ENCODE assay signal across 8 mouse cellular contexts in genomic region chr7:30363344-30363738, GRCm38 (mm10). TPM values are rescaled to one million over a fixed set of nuclear protein-coding genes. Genes with fewer than 3 reads are reported as not detected.
A peak's percentile ranks its signal among the peaks of the same experiment; 100 is the strongest.
DNase-seq lines count a peak whose midpoint lies in the region; ATAC-seq and TF ChIP-seq lines count a peak whose summit lies in the region.

No protein-coding gene starts in this region.

- WGBS in cerebellum, adult 2 months, result 18% methylated on average over 6 of the region's 6 CpGs
- WGBS in neural tube, embryonic 11.5 days, result 63% methylated on average over 6 of the region's 6 CpGs
- WGBS in liver, embryonic 14.5 days (ENCODE audit: insufficient replicate concordance), result 62% methylated on average over 6 of the region's 6 CpGs

- TF ChIP-seq EP300 in liver, embryonic 14.5 days (IDR thresholded peaks at IDR 0.05; ENCODE audit: low read depth), result no peak

- H3K4me3 ChIP-seq in cerebellum, adult 2 months (replicated peaks; ENCODE audit: insufficient read depth, low read depth, low read length), result peak overlapping the region; percentile 85
- peak overlapping the region; percentile 81 for H3K4me3 ChIP-seq in neural tube, embryonic 11.5 days (ENCODE audit: low read depth, low read length)
- H3K4me3 ChIP-seq in liver, embryonic 14.5 days (ENCODE audit: insufficient read depth in 1 of 2, low read depth in 2 of 2, low read length in 2 of 2), result no peak overlapping the region; a peak in 1 of 4 replicates

- no peak for ATAC-seq in neural tube, embryonic 11.5 days (ENCODE audit: insufficient read depth, low FRiP score, low TSS enrichment)
- no peak for ATAC-seq in liver, embryonic 14.5 days (ENCODE audit: insufficient read depth)

- H3K4me1 ChIP-seq in cerebellum, adult 2 months (ENCODE audit: control insufficient read depth, insufficient read depth, low read length), result peaks cover 34% of the 10 kb centered on the region
- peaks cover 15% of the 10 kb centered on the region; the same call in 1 of the 2 replicates for H3K4me1 ChIP-seq in neural tube, embryonic 11.5 days (ENCODE audit: control insufficient read depth, insufficient read depth, low read length)
- H3K4me1 ChIP-seq in liver, embryonic 14.5 days (replicated peaks; ENCODE audit: control insufficient read depth in 2 of 2, insufficient read depth in 2 of 2, low read length in 1 of 2), result no peaks in the 10 kb centered on the region

- peak overlapping the region; percentile 79 for H3K4me2 ChIP-seq in neural tube, embryonic 11.5 days (ENCODE audit: low read depth)
- H3K4me2 ChIP-seq in liver, embryonic 14.5 days (ENCODE audit: low read depth), result peak overlapping the region; percentile 52; the same call in 1 of the 2 replicates

- no peak for TF ChIP-seq CTCF in cerebellum, adult 2 months (IDR thresholded peaks at IDR 0.05; ENCODE audit: borderline replicate concordance, insufficient read depth, low read depth, low read length)
- TF ChIP-seq CTCF in liver, embryonic 14.5 days (IDR thresholded peaks at IDR 0.05; ENCODE audit: low read depth), result no peak

- no peak for DNase-seq in cerebellum, adult 2 months
- no peak for DNase-seq in cerebellum, postnatal 36 days
- no peak for DNase-seq in neural tube, embryonic 11.5 days (ENCODE audit: low spot score)
- DNase-seq in neural tube, embryonic 10.5 days (ENCODE audit: extremely low spot score, low spot score), result no peak
- DNase-seq in liver, embryonic 14.5 days (ENCODE audit: low read depth in 3 of 3, low spot score in 3 of 3), result no peak
- DNase-seq in right cerebral cortex, postnatal 36 days (ENCODE audit: low spot score in 2 of 2), result no peak
- no peak for DNase-seq in thymus, postnatal 4 days
- no peak for DNase-seq in spleen, postnatal 10 days (ENCODE audit: low spot score in 2 of 2)

- H3K9ac ChIP-seq in neural tube, embryonic 11.5 days (ENCODE audit: low read length), result peak overlapping the region; percentile 93; the same call in 1 of the 2 replicates
- no peak overlapping the region for H3K9ac ChIP-seq in liver, embryonic 14.5 days (replicated peaks)

- peak overlapping the region; percentile 80 for H3K27ac ChIP-seq in cerebellum, adult 2 months (ENCODE audit: insufficient read depth, low read length)
- no peak overlapping the region for H3K27ac ChIP-seq in neural tube, embryonic 11.5 days (ENCODE audit: low read depth, low read length)
- no peak overlapping the region for H3K27ac ChIP-seq in liver, embryonic 14.5 days

- no peak for TF ChIP-seq POLR2A in cerebellum, adult 2 months (IDR thresholded peaks at IDR 0.05; ENCODE audit: borderline replicate concordance, insufficient read depth, low read length)

- no peaks in the 10 kb centered on the region; the same call in 1 of the 2 replicates for H3K36me3 ChIP-seq in neural tube, embryonic 11.5 days (ENCODE audit: control insufficient read depth, insufficient read depth, low read length)
- H3K36me3 ChIP-seq in liver, embryonic 14.5 days (replicated peaks; ENCODE audit: control insufficient read depth, insufficient read depth, low read depth), result no peaks in the 10 kb centered on the region

- H3K9me3 ChIP-seq in neural tube, embryonic 11.5 days (ENCODE audit: control insufficient read depth, low read length), result no peaks in the 10 kb centered on the region
- no peaks in the 10 kb centered on the region for H3K9me3 ChIP-seq in liver, embryonic 14.5 days (ENCODE audit: control insufficient read depth, low read length)

- no peaks in the 10 kb centered on the region for H3K27me3 ChIP-seq in cerebellum, adult 2 months (ENCODE audit: control insufficient read depth, insufficient read depth, low read length)
- H3K27me3 ChIP-seq in neural tube, embryonic 11.5 days (ENCODE audit: control insufficient read depth, insufficient read depth, low read length), result no peaks in the 10 kb centered on the region
- H3K27me3 ChIP-seq in liver, embryonic 14.5 days (ENCODE audit: control insufficient read depth, insufficient read depth, low read length), result peaks cover 9% of the 10 kb centered on the region

RNA-seq across cellular contexts. Expression of gene Lrfn3, which starts 0.8 kb away (rescaled TPM):
- 20.4 and 22.1 TPM in 2 replicates for polyA plus RNA-seq in cerebellum, adult 2 months (2012; rRNA removed)
- 6.3 TPM in 2 replicates for polyA plus RNA-seq in neural tube, embryonic 11.5 days (2014; fragmentation: Nextera tagmentation; extraction: Ambion mirVana)
- 1.4 and 1.7 TPM in 2 replicates for polyA plus RNA-seq in liver, embryonic 14.5 days (2012; rRNA removed)
- 0.79 and 1.2 TPM in 2 replicates for polyA plus RNA-seq in liver, embryonic 14.5 days (2014; fragmentation: Nextera tagmentation; extraction: Ambion mirVana)

RNA-seq across cellular contexts. Expression of gene Sdhaf1, which starts 39.6 kb away (rescaled TPM):
- 21.9 and 23.8 TPM in 2 replicates for polyA plus RNA-seq in cerebellum, adult 2 months (2012; rRNA removed)
- polyA plus RNA-seq in neural tube, embryonic 11.5 days (2014; fragmentation: Nextera tagmentation; extraction: Ambion mirVana), result 23.1 and 26.5 TPM in 2 replicates
- polyA plus RNA-seq in liver, embryonic 14.5 days (2012; rRNA removed), result 3.8 and 5.1 TPM in 2 replicates
- 6.7 and 7.0 TPM in 2 replicates for polyA plus RNA-seq in liver, embryonic 14.5 days (2014; fragmentation: Nextera tagmentation; extraction: Ambion mirVana)

RNA-seq across cellular contexts. Expression of gene E130208F15Rik, which starts 41.8 kb away (rescaled TPM):
- 0.57 and 0.73 TPM in 2 replicates for polyA plus RNA-seq in cerebellum, adult 2 months (2012; rRNA removed)
- polyA plus RNA-seq in neural tube, embryonic 11.5 days (2014; fragmentation: Nextera tagmentation; extraction: Ambion mirVana), result not detected in 2 replicates
- polyA plus RNA-seq in liver, embryonic 14.5 days (2012; rRNA removed), result 0.11 and 0.19 TPM in 2 replicates
- not detected in 2 replicates for polyA plus RNA-seq in liver, embryonic 14.5 days (2014; fragmentation: Nextera tagmentation; extraction: Ambion mirVana)

RNA-seq across cellular contexts. Expression of gene Syne4, which starts 48.7 kb away (rescaled TPM):
- polyA plus RNA-seq in cerebellum, adult 2 months (2012; rRNA removed), result 63.4 and 63.8 TPM in 2 replicates
- 16.6 and 18.1 TPM in 2 replicates for polyA plus RNA-seq in neural tube, embryonic 11.5 days (2014; fragmentation: Nextera tagmentation; extraction: Ambion mirVana)
- 11.1 and 12.0 TPM in 2 replicates for polyA plus RNA-seq in liver, embryonic 14.5 days (2012; rRNA removed)
- 7.0 and 7.6 TPM in 2 replicates for polyA plus RNA-seq in liver, embryonic 14.5 days (2014; fragmentation: Nextera tagmentation; extraction: Ambion mirVana)

RNA-seq across cellular contexts. Expression of gene Tyrobp, which starts 50.2 kb away (rescaled TPM):
- 23.5 and 32.5 TPM in 2 replicates for polyA plus RNA-seq in cerebellum, adult 2 months (2012; rRNA removed)
- polyA plus RNA-seq in neural tube, embryonic 11.5 days (2014; fragmentation: Nextera tagmentation; extraction: Ambion mirVana), result 17.8 and 17.9 TPM in 2 replicates
- 78.3 and 95.0 TPM in 2 replicates for polyA plus RNA-seq in liver, embryonic 14.5 days (2012; rRNA removed)
- polyA plus RNA-seq in liver, embryonic 14.5 days (2014; fragmentation: Nextera tagmentation; extraction: Ambion mirVana), result 105 and 113 TPM in 2 replicates

Comparison
In these comparisons a context has a peak if more than half of its experiments do, and no peak if none do; other contexts are left out.
1. H3K4me3 ChIP-seq: peak in cerebellum, adult 2 months (single experiment) and neural tube, embryonic 11.5 days (single experiment); none in liver, embryonic 14.5 days (0 of 2).